Mouse (Mus musculus): ENCODE measurements around the gene Vax2.

The Vax2 gene

GRCm38 (mm10) chr6:83713271-83714136, 2.4 kb downstream of the Vax2 start:
- no peak for DNase-seq

DNA sequence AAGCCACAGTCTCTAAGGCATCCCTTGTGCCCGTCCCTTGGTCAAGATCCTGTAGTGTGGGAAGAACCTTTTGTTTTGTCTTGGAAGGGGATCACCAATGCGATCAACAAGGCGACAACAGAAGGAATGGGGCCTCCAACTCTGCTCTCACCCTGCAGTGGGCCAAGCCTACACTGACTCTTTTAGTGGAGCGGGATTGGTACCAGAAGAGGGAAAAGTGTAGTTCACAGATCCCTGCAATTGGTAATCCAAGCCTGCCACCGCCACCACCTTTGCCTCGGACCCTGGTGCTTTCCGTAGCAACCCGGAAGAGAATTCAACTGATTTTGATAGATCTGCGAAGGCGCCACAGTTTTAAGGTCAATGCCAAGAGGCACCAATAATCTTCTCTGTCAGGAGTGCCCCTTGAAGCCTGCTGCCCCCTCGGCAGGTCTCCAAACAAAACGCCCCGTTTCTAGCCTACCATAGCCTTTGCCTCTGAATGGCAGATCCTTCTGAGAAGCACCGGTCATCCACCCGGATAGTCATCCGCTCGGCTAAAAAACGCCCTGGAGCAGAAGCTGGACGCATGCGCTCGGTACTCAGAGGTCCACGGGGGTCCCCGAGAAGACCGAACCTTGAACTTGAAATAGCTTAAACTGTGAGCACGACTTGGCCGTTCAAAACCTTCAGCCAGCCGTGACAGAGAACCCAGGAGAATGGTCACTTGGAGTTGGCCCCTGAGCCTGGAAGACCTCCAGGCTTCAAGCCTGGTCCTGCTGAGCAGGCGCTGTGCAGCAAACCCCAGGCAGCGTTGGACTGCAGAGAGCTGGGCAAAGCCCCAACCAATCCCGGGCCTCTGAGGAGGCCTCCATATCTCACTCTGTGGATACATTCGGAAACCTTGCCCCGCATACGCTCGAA, 3.4 kb downstream of the Vax2 start:
- DNase-seq: peak; percentile 91

- DNase-seq: no peak
Measured at GRCm38 (mm10) chr6:83715461-83716196, 4.6 kb downstream of the Vax2 start.

DNA sequence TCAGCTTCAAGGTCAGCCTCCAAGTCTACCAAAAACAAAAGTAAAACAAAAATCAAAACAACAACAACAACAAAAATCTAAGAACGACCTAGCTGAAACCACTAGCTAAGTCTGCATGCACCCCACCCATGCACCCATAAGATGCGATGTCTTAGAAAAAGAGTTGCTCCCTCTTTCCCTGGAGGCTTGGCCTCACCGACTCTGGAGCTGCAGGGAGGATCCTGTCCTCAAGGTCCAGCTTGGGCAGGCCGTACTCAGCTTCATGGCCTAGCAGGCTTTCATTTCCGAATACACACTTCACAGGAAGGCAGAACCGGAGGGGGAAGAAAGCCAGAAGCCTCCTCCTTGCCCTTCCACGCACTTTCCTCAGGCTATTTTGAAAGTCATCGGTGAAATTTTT, 6.0 kb downstream of the Vax2 start:
- no peak for DNase-seq

GRCm38 (mm10) chr6:83722526-83722925, 11.5 kb downstream of the Vax2 start:
- no peak for DNase-seq

DNA sequence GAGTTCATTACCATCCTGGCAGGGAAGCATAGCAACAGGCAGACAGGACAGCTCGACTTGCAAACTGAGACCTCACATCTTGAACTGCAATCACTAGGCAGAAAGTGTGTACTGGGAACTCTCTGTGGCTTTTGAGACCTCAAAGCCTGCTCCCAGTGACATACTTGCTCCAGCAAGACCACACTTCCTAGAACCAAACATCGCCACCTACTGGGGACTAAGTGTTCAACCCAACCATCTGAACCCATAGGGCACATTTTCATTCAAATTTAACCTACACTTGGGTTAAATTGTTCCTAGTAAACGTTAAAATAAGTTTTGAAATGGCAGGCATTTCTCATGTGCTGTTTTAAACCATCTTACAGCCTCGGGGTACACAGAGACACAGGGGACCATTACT, 16.1 kb downstream of the Vax2 start:
- DNase-seq: no peak

- no peak for DNase-seq
Measured at GRCm38 (mm10) chr6:83728488-83728887, 17.4 kb downstream of the Vax2 start.

DNA sequence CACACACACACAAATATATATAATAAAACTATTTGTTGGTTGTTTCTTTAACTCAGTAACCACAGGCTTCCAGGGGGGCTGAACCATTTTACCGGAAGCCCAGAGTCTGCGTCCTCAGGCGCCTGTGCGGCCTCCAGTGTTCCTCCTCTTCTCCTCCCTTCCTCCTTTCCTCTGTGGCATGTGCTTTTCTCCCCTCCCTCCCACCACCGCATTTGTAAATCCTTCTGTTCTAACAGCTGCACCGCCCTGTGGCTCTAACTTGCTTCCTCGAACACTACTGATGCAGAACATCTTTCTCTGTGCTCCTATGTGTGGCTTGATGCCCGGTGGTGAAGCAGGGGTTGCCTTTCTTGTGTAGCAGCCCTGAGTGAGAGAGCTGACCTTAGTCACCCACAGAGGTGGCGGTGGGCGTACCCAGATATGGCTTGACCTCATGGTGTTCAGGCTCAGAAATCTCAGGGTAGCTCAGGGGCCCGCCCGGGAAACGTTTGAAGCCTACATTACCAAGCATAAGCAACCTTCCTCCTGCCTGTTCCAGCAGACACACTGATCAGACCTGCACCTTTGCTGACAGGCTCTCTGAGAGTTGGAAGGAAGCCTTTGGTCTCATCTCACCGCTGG, 18.4 kb downstream of the Vax2 start:
- DNase-seq: peak; percentile 87

- DNase-seq: no peak
Measured at GRCm38 (mm10) chr6:83731128-83731527, 20.1 kb downstream of the Vax2 start.

DNA sequence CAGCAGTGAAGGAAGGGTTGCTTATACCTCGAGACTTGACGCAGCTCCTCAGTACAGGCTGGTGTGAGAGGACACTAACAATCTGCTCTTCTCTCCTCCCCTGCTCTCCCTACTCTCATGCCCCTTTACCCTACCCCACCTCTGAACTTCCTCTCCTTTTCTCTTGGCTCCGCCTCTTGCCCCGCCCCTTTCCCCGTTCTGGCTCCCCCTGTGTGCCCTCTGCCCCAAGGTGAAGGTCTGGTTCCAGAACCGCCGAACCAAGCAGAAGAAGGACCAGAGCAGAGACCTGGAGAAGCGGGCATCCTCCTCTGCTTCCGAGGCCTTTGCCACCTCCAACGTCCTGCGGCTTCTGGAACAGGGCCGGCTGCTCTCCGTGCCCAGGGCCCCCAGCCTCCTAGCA, 26.2 kb downstream of the Vax2 start:
- no peak for DNase-seq

GRCm38 (mm10) chr6:83738596-83738995, 27.5 kb downstream of the Vax2 start:
- DNase-seq: peak; percentile 86

GRCm38 (mm10) chr6:83742761-83743160, 31.7 kb downstream of the Vax2 start, which contains the start of gene Atp6v1b1:
TSS of gene Atp6v1b1 (plus strand) at chr6:83742990.
- no peak for DNase-seq

- no peak for DNase-seq
Measured at GRCm38 (mm10) chr6:83743212-83743611, 32.1 kb downstream of the Vax2 start.

DNA sequence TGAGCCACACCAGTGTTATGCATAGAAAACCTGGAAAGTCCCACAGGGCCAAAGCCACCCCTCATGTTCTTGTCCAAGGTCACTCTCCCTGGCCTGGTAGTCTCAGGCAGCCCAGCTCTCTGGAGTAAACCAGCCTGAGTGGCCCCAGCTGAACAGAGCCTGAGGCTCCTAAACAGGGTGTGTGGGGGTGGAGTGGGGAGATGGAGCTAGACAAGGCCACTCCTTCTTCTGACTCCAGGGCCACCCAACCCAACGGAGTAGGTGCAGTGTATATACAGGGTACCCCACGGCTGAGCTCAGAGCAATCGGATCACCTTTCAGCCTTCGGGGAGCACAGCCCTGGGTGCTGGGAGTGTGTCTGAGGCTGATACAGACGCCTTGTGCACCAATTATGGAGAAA, 33.1 kb downstream of the Vax2 start:
- DNase-seq: no peak

GRCm38 (mm10) chr6:83744557-83744956, 33.5 kb downstream of the Vax2 start:
- DNase-seq: peak; percentile 83

DNA sequence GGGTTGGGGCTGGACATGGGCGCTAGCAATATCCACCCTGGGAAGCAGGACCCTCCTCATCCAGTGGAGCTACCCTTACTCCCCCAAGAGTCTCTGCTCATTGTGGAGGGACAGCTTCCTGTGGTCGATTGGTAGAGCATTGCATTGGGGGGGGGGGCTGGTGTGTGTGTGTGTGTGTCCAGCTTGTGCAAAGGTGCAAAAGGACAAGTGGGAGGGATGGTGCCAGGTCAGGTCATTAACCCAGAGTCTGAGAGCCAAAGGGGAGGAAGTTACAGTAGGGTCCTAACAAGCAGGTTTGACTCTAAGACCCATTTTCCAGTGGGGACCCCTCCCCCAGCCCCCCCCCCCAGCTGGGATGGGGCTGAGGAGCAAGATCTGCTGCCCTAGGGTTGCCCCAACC, 34.4 kb downstream of the Vax2 start:
- DNase-seq: no peak

DNA sequence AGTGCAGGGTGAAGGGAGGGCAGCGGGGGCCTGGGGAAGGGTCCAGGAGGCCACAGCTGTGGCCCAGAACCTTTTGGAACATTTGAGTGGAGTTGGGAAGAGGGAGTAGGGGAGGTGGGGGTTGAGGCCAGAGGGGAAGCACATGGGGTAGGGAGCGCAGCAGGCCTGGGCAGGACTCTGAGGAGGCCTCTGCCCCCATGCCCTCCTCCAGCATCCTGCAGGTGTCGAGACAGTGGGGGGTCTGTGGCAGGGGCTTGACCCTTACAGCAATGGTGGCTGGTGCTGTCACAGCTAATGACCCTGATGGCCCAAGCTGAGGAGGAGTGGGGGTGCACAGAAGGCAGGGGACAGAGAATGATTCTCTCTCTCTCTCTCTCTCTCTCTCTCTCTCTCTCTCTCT, 38.2 kb downstream of the Vax2 start:
- no peak for DNase-seq

- peak; percentile 90 for DNase-seq
Measured at GRCm38 (mm10) chr6:83750171-83750684, 39.2 kb downstream of the Vax2 start.

- DNase-seq: peak; percentile 92
Measured at GRCm38 (mm10) chr6:83756051-83756450, 45.0 kb downstream of the Vax2 start.

- no peak for DNase-seq
Measured at GRCm38 (mm10) chr6:83762344-83762743, 51.3 kb downstream of the Vax2 start, which contains the start of gene Ankrd53. TSS of gene Ankrd53 (plus strand) at chr6:83762644.

DNA sequence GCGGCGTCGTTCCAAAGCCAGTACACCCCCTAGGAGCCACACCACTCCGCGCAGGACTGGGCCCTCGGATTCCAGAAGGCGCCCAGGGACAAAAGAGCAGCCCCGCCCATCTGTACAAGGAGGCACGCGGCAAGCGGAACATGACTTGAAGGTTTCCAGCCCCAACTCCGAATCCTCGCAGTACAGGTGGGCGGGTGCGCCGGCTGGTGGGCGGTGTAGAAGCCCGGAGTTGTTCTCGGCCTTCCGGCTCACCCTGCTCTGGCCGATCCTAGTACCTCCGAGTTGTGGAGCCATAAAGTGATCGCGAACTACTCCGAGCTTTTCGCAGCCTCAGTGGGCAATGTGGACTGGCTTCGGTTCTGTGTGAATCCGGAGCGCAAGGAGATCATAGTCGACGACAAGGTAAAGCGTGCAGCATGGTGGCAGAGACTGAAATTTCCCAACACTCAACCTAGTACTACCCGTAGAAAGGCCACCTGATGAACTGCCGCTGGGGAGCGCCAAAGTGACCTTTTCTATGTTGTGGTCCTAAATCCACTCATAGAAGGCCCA, 51.9 kb downstream of the Vax2 start:
- DNase-seq: peak; percentile 95

GRCm38 (mm10) chr6:83766982-83767381, 55.9 kb downstream of the Vax2 start:
- no peak for DNase-seq
